21 mouse cellular contexts compared by ENCODE assay signal in genomic region chr4:45502002-45502401, GRCm38 (mm10). TPM values are rescaled to one million over a fixed set of nuclear protein-coding genes. Genes with fewer than 3 reads are reported as not detected.
DNase-seq lines count a peak whose midpoint lies in the region; ATAC-seq and TF ChIP-seq lines count a peak whose summit lies in the region.
"Had no signal": no experiment of that assay in that cellular context is flagged by ENCODE, and none has a peak within 500 bp of the region (broad histone marks: within the 10 kb centered on the region; RNA-seq: fewer than 3 reads in every experiment).

No protein-coding gene starts in this region.

- ATAC-seq in lung, postnatal 0 days: peak; percentile 20; the same call in 1 of the 2 replicates
- peak; percentile 74 for ATAC-seq in stomach, postnatal 0 days (ENCODE audit: low FRiP score, low TSS enrichment)
- ATAC-seq: CD4-positive, CD25-positive, alpha-beta regulatory T cell, adult 4 months; inflammation-experienced regulatory T-cells, adult 6 months; liver, postnatal 0 days; midbrain, embryonic 15.5 days had no signal

- no peaks in the 10 kb centered on the region for H3K36me3 ChIP-seq in lung, postnatal 0 days (ENCODE audit: insufficient read depth, low read length)
- no peaks in the 10 kb centered on the region for H3K36me3 ChIP-seq in stomach, postnatal 0 days (ENCODE audit: control insufficient read depth, insufficient read depth, low read length)
- H3K36me3 ChIP-seq: forebrain, embryonic 12.5 days; G1E; midbrain, embryonic 15.5 days had no signal

- no peaks in the 10 kb centered on the region for H3K27me3 ChIP-seq in lung, postnatal 0 days (replicated peaks; ENCODE audit: insufficient read depth, low read length)
- H3K27me3 ChIP-seq in stomach, postnatal 0 days (ENCODE audit: control insufficient read depth, insufficient read depth, low read length): no peaks in the 10 kb centered on the region
- H3K27me3 ChIP-seq: forebrain, embryonic 12.5 days; midbrain, embryonic 15.5 days had no signal

- no peak overlapping the region for H3K4me2 ChIP-seq in lung, postnatal 0 days (replicated peaks; ENCODE audit: low read depth, low read length)
- no peak overlapping the region for H3K4me2 ChIP-seq in stomach, postnatal 0 days (replicated peaks; ENCODE audit: low read depth)
- H3K4me2 ChIP-seq: forebrain, embryonic 12.5 days; midbrain, embryonic 15.5 days had no signal

- H3K4me1 ChIP-seq in lung, postnatal 0 days (ENCODE audit: insufficient read depth, low read depth, low read length): peaks cover 49% of the 10 kb centered on the region
- peaks cover 32% of the 10 kb centered on the region for H3K4me1 ChIP-seq in stomach, postnatal 0 days (replicated peaks; ENCODE audit: control insufficient read depth, insufficient read depth)

- no peak for TF ChIP-seq CTCF in lung, postnatal 0 days (IDR thresholded peaks at IDR 0.05)
- TF ChIP-seq CTCF in stomach, postnatal 0 days (IDR thresholded peaks at IDR 0.05; ENCODE audit: low read depth): peak; percentile 33; the same call in 1 of the 2 replicates

- no peak overlapping the region for H3K27ac ChIP-seq in lung, postnatal 0 days (ENCODE audit: low read length)
- peak overlapping the region; percentile 69 for H3K27ac ChIP-seq in stomach, postnatal 0 days (replicated peaks)
- H3K27ac ChIP-seq: forebrain, embryonic 12.5 days; heart, adult 2 months; midbrain, embryonic 15.5 days had no signal

- no peak overlapping the region for H3K4me3 ChIP-seq in lung, postnatal 0 days (ENCODE audit: low read depth, low read length)
- H3K4me3 ChIP-seq in stomach, postnatal 0 days (ENCODE audit: low read depth, low read length): no peak overlapping the region
- H3K4me3 ChIP-seq: forebrain, embryonic 12.5 days; heart, adult 2 months; megakaryocyte, embryonic 14.5 days; midbrain, embryonic 15.5 days had no signal

- H3K9me3 ChIP-seq in lung, postnatal 0 days (ENCODE audit: low read length): no peaks in the 10 kb centered on the region
- no peaks in the 10 kb centered on the region for H3K9me3 ChIP-seq in stomach, postnatal 0 days (ENCODE audit: control insufficient read depth, low read length)
- H3K9me3 ChIP-seq: forebrain, embryonic 12.5 days; G1E; megakaryocyte, embryonic 14.5 days; midbrain, embryonic 15.5 days had no signal

- 61% methylated on average over 9 of the region's 9 CpGs for WGBS in lung, postnatal 0 days
- 62% methylated on average over 9 of the region's 9 CpGs for WGBS in stomach, postnatal 0 days

- H3K9ac ChIP-seq in lung, postnatal 0 days (replicated peaks; ENCODE audit: low read depth): no peak overlapping the region
- H3K9ac ChIP-seq in stomach, postnatal 0 days (ENCODE audit: low read length): no peak overlapping the region
- H3K9ac ChIP-seq: forebrain, embryonic 12.5 days; liver, postnatal 0 days; midbrain, embryonic 15.5 days had no signal

- DNase-seq in adrenal gland, adult 2 months: peak; percentile 79
- DNase-seq in adrenal gland, postnatal 25 days: no peak
- DNase-seq in lung, postnatal 0 days (ENCODE audit: low spot score): peak; percentile 63
- no peak for DNase-seq in lung, postnatal 14 days
- DNase-seq in kidney, postnatal 25 days: peak; percentile 51 to 79
- peak; percentile 63 for DNase-seq in stomach, postnatal 0 days (ENCODE audit: low spot score)
- DNase-seq in cerebellum, adult 11-12 months: no peak
- no peak for DNase-seq in layer of hippocampus, postnatal 36 days
- DNase-seq: cerebellum, adult 9-11 months; gastrocnemius, postnatal 10 days; heart, adult 2 months; liver; liver, postnatal 0 days; retina, postnatal 1 day; thymus, postnatal 14 days had no signal

- no peak for TF ChIP-seq EP300 in lung, postnatal 0 days (IDR thresholded peaks at IDR 0.05)
- no peak for TF ChIP-seq EP300 in stomach, postnatal 0 days (optimal IDR thresholded peaks at IDR 0.05)

RNA-seq across cellular contexts. Expression of gene Shb, which starts 30.3 kb away (rescaled TPM):
- total RNA-seq in adrenal gland, adult 2 months (2021): 100 to 1,000 TPM in 1 of 2 experiments, 10 to 100 TPM in 1; 48.7 to 154 TPM
- 71.0 and 106 TPM in 2 replicates for polyA plus RNA-seq in adrenal gland, adult 2 months (2012; rRNA removed)
- 88.4 and 94.4 TPM in 2 replicates for total RNA-seq in adrenal gland, postnatal 25 days (2021)
- polyA plus RNA-seq in lung, postnatal 0 days (2015; fragmentation: Nextera tagmentation; extraction: Ambion mirVana): 7.1 and 8.8 TPM in 2 replicates
- 5.5 and 6.9 TPM in 2 replicates for polyA plus RNA-seq in stomach, postnatal 0 days (2015; fragmentation: Nextera tagmentation; extraction: Ambion mirVana)
- total RNA-seq in layer of hippocampus, postnatal 36 days (2021): 10 to 100 TPM; 15.4 to 16.6 TPM
- total RNA-seq: G1E had no signal
- polyA plus RNA-seq: G1E had no signal

Comparison
In these comparisons a context has a peak if more than half of its experiments do, and no peak if none do; other contexts are left out.
1. DNase-seq: peak in adrenal gland, adult 2 months (single experiment), lung, postnatal 0 days (single experiment), kidney, postnatal 25 days (2 of 2) and stomach, postnatal 0 days (single experiment); none in adrenal gland, postnatal 25 days (single experiment), lung, postnatal 14 days (single experiment), cerebellum, adult 11-12 months (single experiment) and layer of hippocampus, postnatal 36 days (0 of 2).